Mouse (Mus musculus) CH12.LX (cell line): ENCODE results near the gene Cldn14.

ENCODE experiments used
- BHLHE40 ChIP-seq: IDR thresholded peaks from 2 replicates; pipeline ENCODE4 v1.6.1; 2011; ENCODE audit warnings: mild to moderate bottlenecking, low read depth, low read length, improper control_type of control experiment
- CHD1 ChIP-seq: IDR thresholded peaks from 2 replicates; pipeline ENCODE4 v1.6.1; 2012; ENCODE audit warnings: low read depth, low read length, improper control_type of control experiment, inconsistent platforms
- CTCF ChIP-seq, 2 experiments: IDR thresholded peaks in 1 of 2; conservative IDR thresholded peaks in 1 of 2; 2 replicates each; pipeline ENCODE4 v1.5.1; 2011 to 2012; ENCODE audit warnings: low read depth in 2 of 2, low read length in 2 of 2, improper control_type of control experiment in 1 of 2, inconsistent platforms in 1 of 2, mild to moderate bottlenecking in 1 of 2, moderate library complexity in 1 of 2
- EP300 ChIP-seq: IDR thresholded peaks from 2 replicates; pipeline ENCODE4 v1.6.1; 2011; ENCODE audit warnings: low read length, improper control_type of control experiment
- HCFC1 ChIP-seq: IDR thresholded peaks from 2 replicates; pipeline ENCODE4 v1.6.1; 2012; ENCODE audit warnings: low read depth, mild to moderate bottlenecking, inconsistent platforms, low read length, improper control_type of control experiment
- KAT2A ChIP-seq: IDR thresholded peaks from 2 replicates; pipeline ENCODE4 v1.6.1; 2012; ENCODE audit warnings: low read length, improper control_type of control experiment, inconsistent platforms; ENCODE audit not compliant: insufficient replicate concordance
- MAFK ChIP-seq: IDR thresholded peaks from 2 replicates; pipeline ENCODE4 v1.6.1; 2011; ENCODE audit warnings: low read length, improper control_type of control experiment; ENCODE audit not compliant: insufficient replicate concordance
- MYC ChIP-seq: IDR thresholded peaks from 2 replicates; pipeline ENCODE4 v1.6.1; 2011; ENCODE audit warnings: low read depth, mild to moderate bottlenecking, improper control_type of control experiment, low read length
- POLR2A ChIP-seq: IDR thresholded peaks from 2 replicates; pipeline ENCODE4 v1.6.1; 2011; ENCODE audit warnings: low read depth, mild to moderate bottlenecking, improper control_type of control experiment, low read length
- TCF12 ChIP-seq: IDR thresholded peaks from 2 replicates; pipeline ENCODE4 v1.6.1; 2014; ENCODE audit warnings: low read depth, mild to moderate bottlenecking, inconsistent platforms, low read length, improper control_type of control experiment
- ZNF384 ChIP-seq: IDR thresholded peaks from 2 replicates; pipeline ENCODE4 v1.6.1; 2012; ENCODE audit warnings: low read depth, low read length, improper control_type of control experiment, inconsistent platforms

DNA sequence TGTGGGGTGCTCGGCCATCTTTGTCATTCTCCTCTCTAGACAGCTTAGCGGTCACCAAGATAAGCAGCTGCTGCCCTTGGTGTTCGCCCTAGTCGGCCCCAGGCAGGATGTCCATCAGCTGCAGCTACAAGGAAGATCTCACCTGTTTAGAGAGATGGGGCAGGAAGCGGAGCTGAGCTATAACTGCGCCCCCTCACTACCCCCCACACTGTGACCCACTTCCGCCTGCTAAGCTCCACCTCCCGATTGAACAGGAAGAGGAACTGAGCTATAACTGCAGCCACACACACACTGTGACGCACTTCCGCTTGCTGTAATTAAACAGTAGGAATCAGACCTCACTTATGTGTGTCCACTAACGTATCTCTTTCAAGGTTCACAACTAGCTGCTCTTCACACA, 26.3 kb downstream of the Cldn14 start:
- TF ChIP-seq EP300: no peak
- no peak for TF ChIP-seq ZNF384
- no peak for TF ChIP-seq TCF12
- no peak for TF ChIP-seq POLR2A
- TF ChIP-seq CTCF (conservative IDR thresholded peaks at IDR 0.05 in 1 of 2, IDR thresholded peaks at IDR 0.05 in 1 of 2; ENCODE audit: low read depth in 2 of 2, low read length in 2 of 2): no peak
- no peak for TF ChIP-seq KAT2A
- TF ChIP-seq BHLHE40: no peak
- no peak for TF ChIP-seq MYC
- TF ChIP-seq HCFC1: no peak
- TF ChIP-seq MAFK: no peak
- TF ChIP-seq CHD1: no peak
